Mouse (Mus musculus) kidney, embryonic 14.5 days (tissue): Measurements from ENCODE around the gene Ubr2. TPM values are rescaled to one million over a fixed set of nuclear protein-coding genes. Genes with fewer than 3 reads are reported as not detected.
A peak's percentile ranks its signal among the peaks of the same experiment; 100 is the strongest.

Source experiments
- ATAC-seq: fragments of 200-750 bp; cut with Nextera tagmentation; 2 replicates; pipeline ENCODE4 v1.8.0; 2017; ENCODE audit warnings: moderate number of reproducible peaks, mild to moderate bottlenecking, moderate TSS enrichment, moderate library complexity; ENCODE audit not compliant: low FRiP score, low TSS enrichment
- H3K27ac ChIP-seq: fragments of 300-500 bp; sonication (generic); 2 replicates; pipeline ENCODE4 v1.5.1; 2014; ENCODE audit warnings: low read depth, mild to moderate bottlenecking, low read length, moderate library complexity, mixed read lengths
- H3K27me3 ChIP-seq: fragments of 300-500 bp; sonication (generic); 2 replicates; pipeline ENCODE4 v1.6.1; 2014; ENCODE audit warnings: mild to moderate bottlenecking, low read length; ENCODE audit not compliant: control insufficient read depth, insufficient read depth
- H3K36me3 ChIP-seq: fragments of 300-500 bp; sonication (generic); 2 replicates; pipeline ENCODE4 v1.6.1; 2014; ENCODE audit warnings: low read length, mixed read lengths; ENCODE audit not compliant: control insufficient read depth, insufficient read depth
- H3K4me1 ChIP-seq: fragments of 300-500 bp; sonication (generic); 2 replicates; pipeline ENCODE4 v1.6.1; 2014; ENCODE audit warnings: low read length, mixed read lengths; ENCODE audit not compliant: control insufficient read depth, insufficient read depth
- H3K4me2 ChIP-seq: fragments of 300-500 bp; sonication (generic); replicated peaks from 2 replicates; pipeline ENCODE4 v1.6.1; 2014; ENCODE audit warnings: low read depth, mild to moderate bottlenecking, low read length
- H3K4me3 ChIP-seq: fragments of 300-500 bp; sonication (generic); 2 replicates; pipeline ENCODE4 v1.5.1; 2014; ENCODE audit warnings: mild to moderate bottlenecking, low read length
- H3K9ac ChIP-seq: fragments of 300-500 bp; sonication (generic); 2 replicates; pipeline ENCODE4 v1.6.1; 2014; ENCODE audit warnings: low read depth, mild to moderate bottlenecking, low read length, moderate library complexity
- H3K9me3 ChIP-seq: fragments of 300-500 bp; sonication (generic); 2 replicates; pipeline ENCODE4 v1.6.1; 2016; ENCODE audit warnings: low read length; ENCODE audit not compliant: control insufficient read depth
- WGBS: fragments of 180-500 bp; shearing (Covaris S2); extraction: QIAGEN DNeasy Blood & Tissue Kit; methylation state at CpG from one replicate; pipeline ENCODE4 v1.1.7; 2014; 5-methylcytosine and 5-hydroxymethylcytosine counted together
- polyA plus RNA-seq: library from polyadenylated mRNA; unstranded; fragments of >200 nt; fragmentation: Nextera tagmentation; extraction: Ambion mirVana; gene quantifications from 2 replicates; pipeline ENCODE4 v1.2.1, GENCODE M21; 2014

The Ubr2 gene
- 18.9 and 30.4 TPM in 2 replicates for polyA plus RNA-seq

GRCm38 (mm10) chr17:47009898-47010721 lies at the start of gene Ubr2:
Ubr2 (minus strand) TSS chr17:47010556.
- Histone ChIP-seq H3K27ac (peak within 1 kb of the TSS; percentile 97), H3K4me1 (peaks cover 17% of the 10 kb centered on the region), H3K4me2 (peak within 1 kb of the TSS; percentile 67), H3K27me3 (no peaks in the 10 kb centered on the region), H3K36me3 (peaks cover 7% of the 10 kb centered on the region), H3K4me3 (peak within 1 kb of the TSS; percentile 96), H3K9me3 (no peaks in the 10 kb centered on the region), H3K9ac (peak within 1 kb of the TSS; percentile 94)
- peak; percentile 96 for ATAC-seq
- WGBS: under 1% methylated on average over 76 of the region's 77 CpGs

GRCm38 (mm10) chr17:47059836-47060360 lies 49.5 kb upstream of the Ubr2 start:
- Histone ChIP-seq H3K4me1 (peaks cover 7% of the 10 kb centered on the region; the same call in 1 of the 2 replicates), H3K9ac (0 out of 2 replicates have a peak overlapping the region, but pooled peaks have one; percentile 31), H3K27me3 (no peaks in the 10 kb centered on the region), H3K9me3 (no peaks in the 10 kb centered on the region), H3K36me3 (no peaks in the 10 kb centered on the region), H3K4me2 (peak overlapping the region; percentile 17; the same call in 1 of the 2 replicates), H3K4me3 (no peak overlapping the region), H3K27ac (peak overlapping the region; percentile 55; the same call in 1 of the 2 replicates)
- peak; percentile 83 for ATAC-seq
- 12% methylated on average over 12 of the region's 12 CpGs for WGBS

DNA sequence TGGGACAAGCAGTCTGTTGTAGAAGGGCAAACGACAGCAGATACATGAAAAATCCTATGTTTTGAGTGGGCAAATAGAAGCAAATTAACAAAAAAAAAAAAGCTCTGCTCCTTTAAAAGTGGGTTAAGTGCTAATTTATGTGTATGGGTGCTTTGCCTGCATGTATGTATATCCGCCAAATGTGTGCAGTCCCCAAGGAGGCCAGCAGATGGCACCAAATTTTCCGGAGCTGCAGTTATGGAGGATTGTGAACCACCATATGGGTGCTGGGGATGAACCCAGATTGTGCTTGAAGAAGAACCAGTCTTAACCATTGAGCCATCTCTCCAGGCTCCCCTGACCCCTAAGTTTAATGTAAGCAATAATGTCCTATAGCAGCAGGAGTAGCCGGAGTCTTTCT lies 47.6 kb upstream of the Ubr2 start:
- Histone ChIP-seq H3K9me3 (no peaks in the 10 kb centered on the region), H3K27me3 (no peaks in the 10 kb centered on the region), H3K4me1 (peaks cover 7% of the 10 kb centered on the region; the same call in 1 of the 2 replicates), H3K4me3 (no peak overlapping the region), H3K9ac (no peak overlapping the region), H3K27ac (no peak overlapping the region), H3K36me3 (no peaks in the 10 kb centered on the region), H3K4me2 (no peak overlapping the region)
- 95% methylated on average over 4 of the region's 4 CpGs for WGBS
- no peak for ATAC-seq

GRCm38 (mm10) chr17:47056476-47056875 lies 46.1 kb upstream of the Ubr2 start:
- H3K27ac ChIP-seq: no peak overlapping the region
- H3K27me3 ChIP-seq: no peaks in the 10 kb centered on the region
- no peaks in the 10 kb centered on the region for H3K36me3 ChIP-seq
- H3K9me3 ChIP-seq: no peaks in the 10 kb centered on the region
- no peak for ATAC-seq
- WGBS: 75% methylated on average over 6 of the region's 6 CpGs
- peaks cover 7% of the 10 kb centered on the region; the same call in 1 of the 2 replicates for H3K4me1 ChIP-seq
- H3K4me3 ChIP-seq: no peak overlapping the region
- H3K9ac ChIP-seq: no peak overlapping the region
- H3K4me2 ChIP-seq: no peak overlapping the region

- no peaks in the 10 kb centered on the region for H3K9me3 ChIP-seq
- H3K4me3 ChIP-seq: no peak overlapping the region
- no peaks in the 10 kb centered on the region for H3K36me3 ChIP-seq
- no peak overlapping the region for H3K9ac ChIP-seq
- H3K27me3 ChIP-seq: no peaks in the 10 kb centered on the region
- peaks cover 7% of the 10 kb centered on the region; the same call in 1 of the 2 replicates for H3K4me1 ChIP-seq
- 90% methylated on average over 7 of the region's 7 CpGs for WGBS
- H3K27ac ChIP-seq: no peak overlapping the region; the same call in 1 of the 2 replicates
- ATAC-seq: no peak
- no peak overlapping the region for H3K4me2 ChIP-seq
Observed at GRCm38 (mm10) chr17:47055121-47055520, 44.8 kb upstream of the Ubr2 start.

DNA sequence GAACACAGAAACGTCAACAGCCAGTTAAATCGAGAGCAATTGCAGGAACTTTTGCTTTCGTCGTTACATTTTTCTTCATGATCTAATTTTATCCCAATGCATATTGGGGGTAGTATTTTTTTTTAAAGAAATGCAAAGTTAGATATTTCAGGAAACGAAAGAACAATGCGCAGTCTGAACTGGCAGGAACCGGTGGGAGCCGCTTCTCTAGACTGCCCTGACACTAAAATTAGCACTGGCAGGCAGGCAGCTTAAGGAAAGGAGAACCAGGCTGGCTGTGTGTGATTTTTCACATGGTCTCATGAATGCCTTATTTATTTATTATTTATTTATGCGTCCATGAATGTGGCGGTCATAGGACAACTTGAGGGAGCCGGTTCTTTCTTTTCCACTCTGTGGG lies 44.3 kb upstream of the Ubr2 start:
- H3K4me2 ChIP-seq: no peak overlapping the region
- WGBS: 80% methylated on average over 11 of the region's 11 CpGs
- peaks cover 2% of the 10 kb centered on the region; the same call in 1 of the 2 replicates for H3K4me1 ChIP-seq
- no peaks in the 10 kb centered on the region for H3K9me3 ChIP-seq
- no peak for ATAC-seq
- H3K4me3 ChIP-seq: no peak overlapping the region
- no peak overlapping the region for H3K9ac ChIP-seq
- H3K36me3 ChIP-seq: no peaks in the 10 kb centered on the region
- H3K27me3 ChIP-seq: no peaks in the 10 kb centered on the region
- no peak overlapping the region; the same call in 1 of the 2 replicates for H3K27ac ChIP-seq

- Histone ChIP-seq H3K9me3 (no peaks in the 10 kb centered on the region), H3K9ac (no peak overlapping the region), H3K27me3 (no peaks in the 10 kb centered on the region), H3K27ac (no peak overlapping the region), H3K36me3 (no peaks in the 10 kb centered on the region), H3K4me2 (no peak overlapping the region), H3K4me1 (no peaks in the 10 kb centered on the region), H3K4me3 (no peak overlapping the region)
- no peak for ATAC-seq
- 96% methylated on average over 3 of the region's 3 CpGs for WGBS
Observed at GRCm38 (mm10) chr17:47050678-47051077, 40.3 kb upstream of the Ubr2 start.

GRCm38 (mm10) chr17:47042866-47043265 lies 32.5 kb upstream of the Ubr2 start:
- Histone ChIP-seq H3K27me3 (no peaks in the 10 kb centered on the region), H3K36me3 (no peaks in the 10 kb centered on the region), H3K4me2 (no peak overlapping the region), H3K4me3 (no peak overlapping the region), H3K27ac (no peak overlapping the region), H3K9me3 (no peaks in the 10 kb centered on the region), H3K9ac (no peak overlapping the region), H3K4me1 (no peaks in the 10 kb centered on the region)
- ATAC-seq: no peak
- 97% methylated on average over 14 of the region's 14 CpGs for WGBS
